Mouse (Mus musculus) v-Abl transformed pro-B cells (cell line): Measurements from ENCODE around the gene Ptpre.
"Not testable (repeated sequence)": the region's sequence is repeated elsewhere in the genome, so short reads cannot be mapped to it uniquely, and the experiment has no call there.

Experiments
- in situ Hi-C, 2 experiments: fragments of 400-800 bp; cut with MboI; formaldehyde crosslinking; loops; one replicate each; pipeline ENCODE4 v1.15.1; 2025; ENCODE audit not compliant: unreplicated experiment in 2 of 2

The Ptpre gene

DNA sequence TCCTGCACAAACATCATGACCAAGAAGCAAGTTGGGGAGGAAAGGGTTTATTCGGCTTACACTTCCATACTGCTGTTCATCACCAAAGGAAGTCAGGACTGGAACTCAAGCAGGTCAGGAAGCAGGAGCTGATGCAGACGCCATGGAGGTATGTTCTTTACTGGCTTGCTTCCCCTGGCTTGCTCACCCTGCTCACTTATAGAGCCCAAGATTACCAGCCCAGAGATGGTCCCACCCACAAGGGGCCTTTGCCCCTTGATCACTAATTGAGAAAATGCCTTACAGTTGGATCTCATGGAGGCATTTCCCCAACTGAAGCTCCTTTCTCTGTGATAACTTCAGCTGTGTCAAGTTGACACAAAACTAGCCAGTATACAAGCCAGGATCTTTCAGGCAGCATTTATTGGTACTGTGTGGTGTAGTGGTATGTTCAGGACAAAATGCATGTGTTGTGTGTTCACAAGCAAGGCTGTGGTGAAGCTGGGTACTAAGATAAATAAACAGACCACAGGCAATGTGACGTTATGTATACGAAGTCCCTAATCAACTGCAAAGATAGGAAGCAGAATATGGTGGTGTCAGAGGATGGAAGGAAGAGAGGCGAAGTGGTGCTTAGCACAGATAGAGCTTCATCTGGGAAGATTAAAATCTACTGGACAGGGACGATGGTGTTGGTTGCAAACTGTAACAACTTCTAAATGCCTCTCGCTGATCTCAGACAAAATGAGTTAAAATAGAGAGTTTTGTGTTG is 38.2 kb downstream of the Ptpre start:
- in situ Hi-C loops = not testable (repeated sequence)

DNA sequence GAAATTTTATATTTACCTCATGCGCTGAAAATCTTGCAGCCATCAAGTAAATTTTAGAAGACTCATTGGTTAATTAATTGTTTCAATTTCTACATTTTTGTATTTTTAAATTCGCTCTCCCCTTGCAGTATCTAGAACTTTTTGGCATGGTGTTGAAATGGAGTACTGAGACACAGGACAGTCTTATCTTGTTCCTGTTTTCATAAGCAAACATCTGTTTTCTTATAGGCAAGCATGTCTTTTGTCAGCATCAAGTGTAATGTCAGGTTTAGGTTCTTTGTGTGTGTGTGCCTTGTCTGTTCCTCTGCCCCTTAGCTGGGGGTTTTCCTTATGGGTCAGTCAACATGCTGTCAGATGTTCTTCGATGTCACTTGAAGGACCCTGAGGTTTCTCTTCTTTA is 39.0 kb downstream of the Ptpre start:
- in situ Hi-C loops = no loop called here

DNA sequence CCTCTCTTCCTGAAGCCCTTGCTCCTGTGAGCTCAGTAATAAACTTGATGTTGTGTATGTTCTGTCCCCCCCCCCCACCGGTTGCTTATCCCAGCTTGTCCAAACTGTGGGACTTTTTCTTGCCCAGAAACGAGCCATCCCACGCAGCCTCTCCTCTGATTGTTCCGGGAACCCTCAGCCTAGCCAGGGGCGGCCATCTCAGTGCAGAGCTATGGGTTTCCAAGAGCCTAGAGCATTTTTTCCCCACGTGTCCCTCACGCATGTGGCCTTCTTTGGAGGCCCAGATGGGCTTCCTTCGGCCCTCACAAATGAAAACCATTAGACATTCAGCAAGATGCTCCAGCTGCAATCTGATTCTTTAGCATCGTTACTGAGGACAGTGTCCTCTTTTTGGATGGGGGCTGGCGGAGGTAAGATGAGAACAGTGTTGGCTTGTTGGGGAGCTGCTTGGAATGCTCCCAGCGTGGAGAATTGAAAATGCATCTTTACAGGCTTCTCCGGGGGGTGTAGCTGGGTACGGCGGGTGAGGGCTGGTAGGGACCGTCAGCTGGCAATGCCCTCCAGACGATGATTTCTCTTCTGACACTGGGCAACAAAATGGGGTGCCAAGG is 41.5 kb downstream of the Ptpre start:
- in situ Hi-C loops = no loop called here

- in situ Hi-C loops = no loop called here
Observed at GRCm38 (mm10) chr7:135580306-135581091, 43.2 kb downstream of the Ptpre start.

DNA sequence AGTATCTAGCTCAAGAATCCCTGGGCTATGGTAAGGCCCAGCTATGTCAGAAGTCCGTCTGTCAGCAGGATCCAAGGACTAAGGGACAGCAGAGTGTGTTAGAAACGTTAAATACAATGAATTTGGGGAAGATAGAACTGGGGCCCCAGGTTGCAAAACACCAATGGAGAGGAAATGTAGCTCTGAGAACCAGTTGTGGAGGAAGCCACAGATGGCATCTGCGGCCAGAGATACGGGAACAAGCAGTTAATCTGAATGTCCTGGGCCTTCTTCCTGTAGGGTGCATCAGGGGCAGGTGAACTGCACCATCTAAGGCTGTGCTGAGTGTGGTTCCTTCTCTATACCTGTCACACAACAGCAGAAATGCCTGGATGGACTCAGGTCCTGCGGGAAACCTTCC is 43.8 kb downstream of the Ptpre start:
- in situ Hi-C loops = no loop called here

DNA sequence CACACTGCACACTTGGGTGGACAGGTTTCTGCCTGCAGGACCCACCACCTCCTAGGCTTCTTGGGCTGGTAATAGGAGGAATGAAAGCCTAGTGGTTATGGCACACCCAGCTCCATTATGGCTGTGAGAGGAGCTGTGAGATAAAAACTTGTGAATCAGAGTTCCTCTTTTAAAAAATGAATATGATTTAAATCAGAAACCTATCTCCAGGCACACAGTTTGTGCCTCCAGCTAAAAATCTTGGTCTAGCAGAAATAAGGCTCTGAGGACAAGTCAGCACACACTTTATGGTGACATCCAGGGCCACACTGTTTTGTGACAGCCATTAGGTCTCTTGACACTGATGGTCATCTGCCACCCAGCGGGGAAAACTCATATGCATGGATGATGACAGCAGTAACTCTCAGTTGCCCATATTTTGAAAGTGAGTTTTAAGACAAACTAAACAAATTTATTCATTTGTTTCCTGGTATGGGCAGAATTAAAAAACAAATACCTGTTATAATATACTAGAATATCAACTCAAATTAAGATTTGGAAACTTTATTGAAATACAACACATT is 47.9 kb downstream of the Ptpre start:
- in situ Hi-C loops = no loop called here

- in situ Hi-C loops = no loop called here
Observed at GRCm38 (mm10) chr7:135586402-135586801, 49.1 kb downstream of the Ptpre start.

- in situ Hi-C loops = no loop called here
Observed at GRCm38 (mm10) chr7:135587821-135588575, 50.7 kb downstream of the Ptpre start.

- in situ Hi-C loops = no loop called here
Observed at GRCm38 (mm10) chr7:135588620-135589309, 51.5 kb downstream of the Ptpre start.

DNA sequence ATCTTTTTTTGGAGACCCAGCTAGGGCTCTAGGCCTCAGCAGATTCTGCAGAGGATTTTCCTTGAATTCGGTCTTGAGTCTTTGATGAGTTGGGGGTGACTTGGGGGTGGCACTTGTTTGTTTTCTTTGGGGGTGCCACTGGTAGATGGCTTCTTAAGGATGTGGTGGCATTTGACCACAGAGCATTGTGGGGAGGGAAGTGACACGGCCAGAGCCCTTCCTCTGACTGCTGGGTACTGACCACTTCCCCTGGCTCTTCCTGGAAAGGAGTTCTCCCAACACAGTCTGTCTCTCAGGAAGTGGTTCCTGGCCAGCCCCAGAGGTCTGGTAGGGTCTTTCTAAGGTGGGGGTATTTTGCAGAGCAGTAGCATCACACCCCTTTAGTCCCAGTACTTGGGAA is 54.2 kb downstream of the Ptpre start:
- in situ Hi-C loops = no loop called here

DNA sequence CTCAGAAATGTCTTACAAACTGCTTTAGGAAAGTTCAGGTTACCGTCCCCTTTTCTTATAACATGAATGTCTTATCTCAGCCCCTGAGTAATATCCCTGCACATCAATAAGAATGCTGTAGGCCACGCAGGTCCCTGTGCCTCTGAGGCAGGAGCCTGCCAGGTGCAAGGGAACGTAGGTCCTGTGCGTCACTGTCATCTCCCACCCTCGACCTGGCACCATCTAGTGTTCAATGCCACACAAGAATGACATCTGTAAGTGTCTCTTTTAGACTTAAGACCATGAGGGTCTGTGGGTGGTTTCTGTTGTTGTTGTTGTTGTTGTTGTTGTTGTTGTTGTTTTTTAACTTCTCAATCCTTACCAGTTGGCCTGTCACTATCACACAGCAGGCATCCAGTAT is 56.0 kb downstream of the Ptpre start:
- in situ Hi-C loops = no loop called here

DNA sequence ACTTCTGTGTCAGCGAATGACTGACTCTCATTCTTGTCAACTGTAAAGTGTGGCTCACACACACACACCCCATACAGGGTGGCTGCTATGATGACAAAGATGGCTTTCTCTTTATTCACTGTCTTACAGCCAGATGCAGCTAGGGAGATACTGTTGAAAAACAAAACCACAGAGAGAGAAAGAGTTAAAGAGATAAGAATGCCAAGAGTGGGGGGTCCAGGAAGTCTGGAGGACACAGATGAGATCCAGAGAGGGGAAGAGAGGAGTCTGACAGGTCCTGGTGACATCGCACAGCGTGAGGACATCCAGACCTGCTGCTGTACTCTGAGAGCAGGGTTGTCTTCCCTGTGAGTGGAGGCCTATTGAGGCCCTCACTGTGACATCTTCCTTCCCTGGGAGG is 56.5 kb downstream of the Ptpre start:
- in situ Hi-C loops = no loop called here

GRCm38 (mm10) chr7:135594676-135595075 is 57.4 kb downstream of the Ptpre start:
- in situ Hi-C loops = no loop called here

GRCm38 (mm10) chr7:135595640-135596174 is 58.4 kb downstream of the Ptpre start:
- in situ Hi-C loops = no loop called here

DNA sequence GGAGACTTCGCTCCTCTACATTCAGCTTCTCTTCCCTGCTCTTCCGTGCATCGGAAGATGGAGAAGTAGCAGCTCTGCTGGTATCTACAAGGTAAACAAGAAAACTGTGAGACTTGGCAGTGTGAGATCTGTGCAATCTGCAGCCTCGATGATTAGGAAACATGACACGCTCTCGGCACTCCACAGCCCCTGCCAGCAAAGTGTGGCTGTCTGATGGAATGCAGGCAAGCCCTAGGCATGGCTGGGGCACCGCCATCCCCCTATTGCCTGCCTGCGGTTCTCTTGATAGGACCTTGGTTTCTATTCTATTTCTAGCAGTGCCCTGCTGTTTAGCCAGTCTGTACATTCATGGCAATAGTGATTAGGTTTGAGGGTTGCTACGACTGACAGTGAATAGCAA is 59.7 kb downstream of the Ptpre start:
- in situ Hi-C loops = no loop called here

DNA sequence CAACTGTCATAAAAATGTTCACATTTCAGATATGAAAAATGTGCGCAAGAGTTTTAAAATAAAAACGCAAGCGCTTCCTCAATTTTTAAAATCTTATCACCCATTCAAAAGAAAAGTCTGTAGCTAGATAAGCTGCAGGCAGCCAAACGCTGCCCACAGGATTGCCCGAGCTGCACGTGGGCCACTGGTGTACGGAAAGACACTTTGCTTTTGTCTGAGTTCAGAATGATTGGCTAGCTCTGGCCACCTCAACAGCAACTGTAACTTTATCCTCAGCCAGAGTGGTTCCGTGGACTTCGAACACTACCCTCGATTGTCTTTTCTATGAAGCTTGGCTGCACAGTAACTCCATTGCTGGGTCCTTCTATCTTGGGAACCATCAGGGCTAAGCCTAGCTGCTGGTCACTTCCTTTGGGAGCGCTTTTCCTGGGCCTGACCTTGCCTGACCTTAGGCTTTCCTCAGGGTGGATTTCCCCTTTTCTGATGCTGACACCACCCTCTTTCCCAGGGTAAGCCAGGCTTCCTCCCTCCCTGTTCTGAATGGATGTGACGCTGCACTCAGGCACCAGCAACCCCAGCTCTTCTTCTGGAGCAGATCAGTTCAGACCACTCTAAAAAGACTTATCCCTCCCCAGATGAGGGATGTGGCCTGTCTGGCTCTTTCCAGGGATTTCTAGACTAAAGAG is 60.5 kb downstream of the Ptpre start:
- in situ Hi-C loops = no loop called here

DNA sequence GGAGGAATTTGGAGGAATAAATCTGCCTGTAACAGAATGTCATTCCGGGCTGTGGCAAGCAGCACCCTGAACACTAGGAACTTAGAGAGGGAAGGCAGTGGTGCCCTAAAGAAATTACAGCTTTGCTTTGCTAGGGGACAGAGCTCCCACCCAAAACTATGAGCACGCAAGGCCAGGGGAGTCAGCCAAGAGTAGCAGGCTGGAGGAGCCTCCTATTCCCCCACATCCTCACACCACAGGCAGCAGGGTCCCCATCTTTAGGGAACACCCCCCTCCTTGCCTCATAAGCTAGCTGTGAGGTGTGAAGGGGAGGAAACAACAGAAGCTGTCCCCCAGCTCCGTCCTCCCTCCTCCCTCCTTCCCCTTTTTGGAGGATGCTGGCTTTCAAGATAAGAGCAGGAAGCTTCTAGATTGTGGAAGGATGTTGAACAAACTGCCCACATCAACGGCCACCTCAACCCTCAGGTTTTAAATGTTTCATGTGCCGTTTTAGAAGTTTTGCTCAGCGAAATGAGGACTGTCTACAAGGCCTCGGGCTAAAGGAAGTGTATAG is 61.1 kb downstream of the Ptpre start:
- in situ Hi-C loops = no loop called here

GRCm38 (mm10) chr7:135600076-135600475 is 62.8 kb downstream of the Ptpre start:
- in situ Hi-C loops = no loop called here

GRCm38 (mm10) chr7:135601607-135602006 is 64.3 kb downstream of the Ptpre start:
- in situ Hi-C loops = no loop called here
